Mouse (Mus musculus): ENCODE data around the gene Auts2. TPM values are rescaled to one million over a fixed set of nuclear protein-coding genes. Genes with fewer than 3 reads are reported as not detected.

The Auts2 gene
- polyA plus RNA-seq, 1 experiment from 2014 or later = 7.5 TPM

DNA sequence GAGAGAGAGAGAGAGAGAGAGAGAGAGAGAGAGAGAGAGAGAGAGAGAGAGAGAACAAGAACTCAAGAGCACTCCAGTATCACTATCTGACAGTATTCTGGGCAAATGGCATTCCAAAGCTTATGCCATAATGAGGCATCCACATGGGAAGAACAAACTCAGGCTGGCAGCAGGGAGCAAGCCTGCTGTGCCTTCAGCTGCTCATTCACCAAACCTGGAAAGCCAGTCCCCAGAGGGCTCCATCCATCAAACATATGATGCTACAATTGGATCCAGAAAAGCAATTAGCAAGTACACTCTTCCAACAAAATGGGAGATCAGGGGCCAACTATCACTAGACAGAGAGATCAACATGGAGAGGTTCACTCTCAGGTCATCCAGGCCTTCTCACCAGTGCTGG lies 531.3 kb downstream of the Auts2 start:
- H3K9ac ChIP-seq (ENCODE audit: low read depth, low read length) = no peak overlapping the region
- H3K9me3 ChIP-seq (replicated peaks; ENCODE audit: low read length) = no peaks in the 10 kb centered on the region
- H3K4me3 ChIP-seq (replicated peaks; ENCODE audit: low read depth, low read length) = no peak overlapping the region
- TF ChIP-seq CTCF (IDR thresholded peaks at IDR 0.05; ENCODE audit: low read depth) = no peak
- no peak overlapping the region for H3K27ac ChIP-seq
- no peaks in the 10 kb centered on the region for H3K27me3 ChIP-seq (ENCODE audit: insufficient read depth, low read length)
- H3K4me1 ChIP-seq (replicated peaks; ENCODE audit: insufficient read depth, low read length) = no peaks in the 10 kb centered on the region
- no peak overlapping the region for H3K4me2 ChIP-seq (ENCODE audit: low read length)
- H3K36me3 ChIP-seq (ENCODE audit: insufficient read depth, low read length) = no peaks in the 10 kb centered on the region
- ATAC-seq (replicated peaks; ENCODE audit: low FRiP score, low read depth) = no peak
- DNase-seq (ENCODE audit: low spot score) = no peak

DNA sequence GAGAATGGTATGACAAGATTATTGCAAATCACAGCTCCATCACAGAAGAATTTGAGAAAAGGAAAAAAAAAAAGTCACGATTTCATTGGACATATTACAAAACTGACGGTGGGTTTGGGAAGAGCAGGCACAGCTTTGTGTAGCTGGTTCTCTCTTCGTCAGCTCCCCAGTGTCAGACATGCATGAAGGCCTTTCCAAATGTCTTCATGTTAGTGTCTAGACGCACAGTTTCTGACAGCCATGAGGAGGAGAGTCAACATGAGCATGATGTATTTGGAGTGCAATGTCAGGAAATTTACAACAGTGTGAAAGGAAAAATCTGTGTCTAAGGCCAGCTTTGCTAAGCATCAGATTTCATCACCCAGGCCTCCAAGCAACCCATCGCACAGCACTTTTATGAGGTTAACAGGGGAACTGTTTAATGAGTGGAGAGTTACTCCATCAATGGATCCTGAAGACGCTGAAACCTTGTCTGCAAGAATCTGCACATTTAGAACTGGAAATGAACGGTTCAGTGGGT lies 534.4 kb downstream of the Auts2 start:
- ATAC-seq (replicated peaks; ENCODE audit: low FRiP score, low read depth) (no peak), DNase-seq (ENCODE audit: low spot score) (peak; percentile 80)
- H3K4me1 ChIP-seq (replicated peaks; ENCODE audit: insufficient read depth, low read length) = no peaks in the 10 kb centered on the region
- WGBS = 20% methylated on average over 7 of the region's 7 CpGs
- no peaks in the 10 kb centered on the region for H3K36me3 ChIP-seq (ENCODE audit: insufficient read depth, low read length)
- no peak overlapping the region for H3K9ac ChIP-seq (ENCODE audit: low read depth, low read length)
- H3K9me3 ChIP-seq (replicated peaks; ENCODE audit: low read length) = no peaks in the 10 kb centered on the region
- H3K27ac ChIP-seq = no peak overlapping the region
- TF ChIP-seq CTCF (IDR thresholded peaks at IDR 0.05; ENCODE audit: low read depth) = no peak
- no peak overlapping the region for H3K4me2 ChIP-seq (ENCODE audit: low read length)
- no peaks in the 10 kb centered on the region for H3K27me3 ChIP-seq (ENCODE audit: insufficient read depth, low read length)
- H3K4me3 ChIP-seq (replicated peaks; ENCODE audit: low read depth, low read length) = no peak overlapping the region

DNA sequence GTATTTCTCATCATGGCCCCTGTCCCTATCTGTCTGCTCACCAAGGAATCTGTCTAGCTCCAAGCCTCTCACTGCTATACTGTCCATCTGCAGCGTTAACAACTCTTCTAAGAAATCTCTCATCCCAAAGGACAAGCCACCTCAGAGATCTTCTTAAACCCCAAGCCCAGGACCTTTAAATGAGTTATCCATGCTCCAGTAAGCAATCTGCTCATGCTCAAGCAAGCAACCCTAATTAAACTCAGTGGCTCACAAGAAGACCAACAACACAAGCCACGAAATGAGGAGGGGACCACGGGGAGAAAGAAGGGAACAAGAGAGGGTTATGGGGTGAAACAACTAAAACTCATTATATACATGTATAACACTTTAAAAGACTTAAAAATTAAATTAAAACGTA lies 535.2 kb downstream of the Auts2 start:
- WGBS = 64% methylated on average over 4 of the region's 4 CpGs
- H3K4me1 ChIP-seq (replicated peaks; ENCODE audit: insufficient read depth, low read length) = no peaks in the 10 kb centered on the region
- no peaks in the 10 kb centered on the region for H3K9me3 ChIP-seq (replicated peaks; ENCODE audit: low read length)

DNA sequence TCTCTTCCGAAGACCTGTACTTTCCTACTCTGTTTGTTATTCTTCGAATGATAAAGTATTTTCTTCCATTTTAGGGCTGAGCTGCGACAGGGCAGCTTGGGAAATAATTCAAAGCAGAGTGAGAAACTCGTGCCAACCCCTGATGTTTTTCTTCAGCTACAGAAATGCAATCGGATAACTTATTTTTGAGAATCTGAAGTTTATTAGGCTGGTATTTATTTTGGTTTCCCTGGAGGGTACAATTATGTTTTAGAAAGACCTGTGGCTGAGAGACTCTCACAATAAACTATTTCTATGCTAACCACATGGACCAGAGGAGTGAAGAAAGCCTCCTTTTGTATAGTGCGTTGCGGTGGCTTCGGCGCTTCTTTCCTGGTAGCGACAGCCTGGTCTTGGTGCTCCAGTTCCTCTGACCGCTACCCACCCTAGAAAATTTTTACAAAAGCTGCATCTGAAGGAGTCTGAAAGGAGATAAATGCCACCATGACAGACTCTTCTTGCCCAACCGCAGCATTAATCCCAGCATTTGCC lies 550.4 kb downstream of the Auts2 start:
- Histone ChIP-seq H3K4me1 (replicated peaks; ENCODE audit: insufficient read depth, low read length) (no peaks in the 10 kb centered on the region), H3K9me3 (replicated peaks; ENCODE audit: low read length) (no peaks in the 10 kb centered on the region), H3K36me3 (ENCODE audit: insufficient read depth, low read length) (no peaks in the 10 kb centered on the region), H3K4me3 (replicated peaks; ENCODE audit: low read depth, low read length) (no peak overlapping the region), H3K4me2 (ENCODE audit: low read length) (no peak overlapping the region), H3K27me3 (ENCODE audit: insufficient read depth, low read length) (no peaks in the 10 kb centered on the region), H3K27ac (no peak overlapping the region), H3K9ac (ENCODE audit: low read depth, low read length) (no peak overlapping the region)
- DNase-seq (ENCODE audit: low spot score) = no peak
- no peak for ATAC-seq (replicated peaks; ENCODE audit: low FRiP score, low read depth)
- TF ChIP-seq CTCF (IDR thresholded peaks at IDR 0.05; ENCODE audit: low read depth) = no peak
- WGBS = 72% methylated on average over 12 of the region's 12 CpGs

More for the DNA sequence above, 535.2 kb downstream of the Auts2 start:
- TF ChIP-seq CTCF (IDR thresholded peaks at IDR 0.05; ENCODE audit: low read depth) = no peak
- ATAC-seq (replicated peaks; ENCODE audit: low FRiP score, low read depth) = no peak
- H3K4me3 ChIP-seq (replicated peaks; ENCODE audit: low read depth, low read length) = no peak overlapping the region
- no peaks in the 10 kb centered on the region for H3K36me3 ChIP-seq (ENCODE audit: insufficient read depth, low read length)
- H3K27ac ChIP-seq = no peak overlapping the region
- DNase-seq (ENCODE audit: low spot score) = no peak
- H3K4me2 ChIP-seq (ENCODE audit: low read length) = no peak overlapping the region
- H3K9ac ChIP-seq (ENCODE audit: low read depth, low read length) = no peak overlapping the region
- H3K27me3 ChIP-seq (ENCODE audit: insufficient read depth, low read length) = no peaks in the 10 kb centered on the region

GRCm38 (mm10) chr5:131992268-131992667 lies 550.9 kb downstream of the Auts2 start:
- DNase-seq (ENCODE audit: low spot score) = no peak
- Histone ChIP-seq H3K9ac (ENCODE audit: low read depth, low read length) (no peak overlapping the region), H3K9me3 (replicated peaks; ENCODE audit: low read length) (no peaks in the 10 kb centered on the region), H3K4me1 (replicated peaks; ENCODE audit: insufficient read depth, low read length) (no peaks in the 10 kb centered on the region), H3K4me2 (ENCODE audit: low read length) (no peak overlapping the region), H3K27me3 (ENCODE audit: insufficient read depth, low read length) (no peaks in the 10 kb centered on the region), H3K36me3 (ENCODE audit: insufficient read depth, low read length) (no peaks in the 10 kb centered on the region), H3K27ac (no peak overlapping the region), H3K4me3 (replicated peaks; ENCODE audit: low read depth, low read length) (no peak overlapping the region)
- no peak for TF ChIP-seq CTCF (IDR thresholded peaks at IDR 0.05; ENCODE audit: low read depth)
- no peak for ATAC-seq (replicated peaks; ENCODE audit: low FRiP score, low read depth)
- 82% methylated on average over 6 of the region's 6 CpGs for WGBS

GRCm38 (mm10) chr5:131990532-131990931 lies 552.6 kb downstream of the Auts2 start:
- Histone ChIP-seq H3K9ac (ENCODE audit: low read depth, low read length) (no peak overlapping the region), H3K4me2 (ENCODE audit: low read length) (no peak overlapping the region), H3K9me3 (replicated peaks; ENCODE audit: low read length) (no peaks in the 10 kb centered on the region), H3K4me1 (replicated peaks; ENCODE audit: insufficient read depth, low read length) (no peaks in the 10 kb centered on the region), H3K36me3 (ENCODE audit: insufficient read depth, low read length) (no peaks in the 10 kb centered on the region), H3K27me3 (ENCODE audit: insufficient read depth, low read length) (no peaks in the 10 kb centered on the region), H3K27ac (no peak overlapping the region), H3K4me3 (replicated peaks; ENCODE audit: low read depth, low read length) (no peak overlapping the region)
- no peak for DNase-seq (ENCODE audit: low spot score)
- ATAC-seq (replicated peaks; ENCODE audit: low FRiP score, low read depth) = no peak
- no peak for TF ChIP-seq CTCF (IDR thresholded peaks at IDR 0.05; ENCODE audit: low read depth)
- 67% methylated on average over 1 of the region's 1 CpGs for WGBS

- DNase-seq (ENCODE audit: low spot score) = no peak
- H3K27me3 ChIP-seq (ENCODE audit: insufficient read depth, low read length) = no peaks in the 10 kb centered on the region
- H3K9ac ChIP-seq (ENCODE audit: low read depth, low read length) = no peak overlapping the region
- no peaks in the 10 kb centered on the region for H3K4me1 ChIP-seq (replicated peaks; ENCODE audit: insufficient read depth, low read length)
- no peak overlapping the region for H3K4me3 ChIP-seq (replicated peaks; ENCODE audit: low read depth, low read length)
- ATAC-seq (replicated peaks; ENCODE audit: low FRiP score, low read depth) = no peak
- no peak for TF ChIP-seq CTCF (IDR thresholded peaks at IDR 0.05; ENCODE audit: low read depth)
- no peak overlapping the region for H3K27ac ChIP-seq
- no peaks in the 10 kb centered on the region for H3K9me3 ChIP-seq (replicated peaks; ENCODE audit: low read length)
- H3K4me2 ChIP-seq (ENCODE audit: low read length) = no peak overlapping the region
- no peaks in the 10 kb centered on the region for H3K36me3 ChIP-seq (ENCODE audit: insufficient read depth, low read length)
- 86% methylated on average over 3 of the region's 3 CpGs for WGBS
These were observed 561.7 kb downstream of the Auts2 start for GRCm38 (mm10) chr5:131981451-131981850.

Measured in kidney, postnatal 0 days (tissue).